Mouse (Mus musculus) neural tube, embryonic 14.5 days (tissue): ENCODE data around the gene Garnl3. TPM values are rescaled to one million over a fixed set of nuclear protein-coding genes. Genes with fewer than 3 reads are reported as not detected.

Source experiments
- ATAC-seq: fragments of 200-750 bp; cut with Nextera tagmentation; 2 replicates; pipeline ENCODE4 v1.8.0; 2017; ENCODE audit warnings: low read depth, mild to moderate bottlenecking, moderate TSS enrichment, moderate library complexity
- H3K27ac ChIP-seq: fragments of 300-500 bp; sonication (generic); 2 replicates; pipeline ENCODE4 v1.5.1; 2014; ENCODE audit warnings: low read depth, mild to moderate bottlenecking, control low read depth, low read length, moderate library complexity, mixed read lengths
- H3K27me3 ChIP-seq: fragments of 300-500 bp; sonication (generic); 2 replicates; pipeline ENCODE4 v1.6.1; 2014; ENCODE audit warnings: low read length; ENCODE audit not compliant: control insufficient read depth, insufficient read depth
- H3K36me3 ChIP-seq: fragments of 300-500 bp; sonication (generic); 2 replicates; pipeline ENCODE4 v1.6.1; 2014; ENCODE audit warnings: low read length, mixed read lengths; ENCODE audit not compliant: control insufficient read depth, insufficient read depth
- H3K4me1 ChIP-seq: fragments of 300-500 bp; sonication (generic); 2 replicates; pipeline ENCODE4 v1.6.1; 2014; ENCODE audit warnings: low read length; ENCODE audit not compliant: control insufficient read depth, insufficient read depth
- H3K4me2 ChIP-seq: fragments of 300-500 bp; sonication (generic); 2 replicates; pipeline ENCODE4 v1.6.1; 2014; ENCODE audit warnings: mild to moderate bottlenecking, low read depth, low read length, control low read depth
- H3K4me3 ChIP-seq: fragments of 300-500 bp; sonication (generic); 2 replicates; pipeline ENCODE4 v1.5.1; 2014; ENCODE audit warnings: low read depth, low read length, control low read depth, mixed read lengths
- H3K9ac ChIP-seq: fragments of 300-500 bp; sonication (generic); replicated peaks from 2 replicates; pipeline ENCODE4 v1.6.1; 2014; ENCODE audit warnings: low read depth, mild to moderate bottlenecking, control low read depth, low read length, mixed read lengths
- H3K9me3 ChIP-seq: fragments of 300-500 bp; sonication (generic); 2 replicates; pipeline ENCODE4 v1.6.1; 2016; ENCODE audit warnings: low read length; ENCODE audit not compliant: control insufficient read depth
- WGBS: fragments of 180-500 bp; shearing (Covaris S2); extraction: QIAGEN DNeasy Blood & Tissue Kit; methylation state at CpG from one replicate; pipeline ENCODE4 v1.1.7; 2014; 5-methylcytosine and 5-hydroxymethylcytosine counted together
- polyA plus RNA-seq: library from polyadenylated mRNA; unstranded; fragments of >200 nt; fragmentation: Nextera tagmentation; extraction: Ambion mirVana; gene quantifications from 2 replicates; pipeline ENCODE4 v1.2.1, GENCODE M21; 2014

The Garnl3 gene
- polyA plus RNA-seq, 1 experiment from 2014 or later, result 65.7 TPM

- Histone ChIP-seq H3K4me2 (no peak overlapping the region), H3K9ac (no peak overlapping the region), H3K27ac (no peak overlapping the region), H3K4me1 (peaks cover 14% of the 10 kb centered on the region; the same call in 1 of the 2 replicates), H3K36me3 (no peaks in the 10 kb centered on the region), H3K9me3 (no peaks in the 10 kb centered on the region), H3K4me3 (no peak overlapping the region), H3K27me3 (no peaks in the 10 kb centered on the region)
- 61% methylated on average over 6 of the region's 6 CpGs for WGBS
- no peak for ATAC-seq
These were observed 147.8 kb downstream of the Garnl3 start for GRCm38 (mm10) chr2:32983617-32984016.

DNA sequence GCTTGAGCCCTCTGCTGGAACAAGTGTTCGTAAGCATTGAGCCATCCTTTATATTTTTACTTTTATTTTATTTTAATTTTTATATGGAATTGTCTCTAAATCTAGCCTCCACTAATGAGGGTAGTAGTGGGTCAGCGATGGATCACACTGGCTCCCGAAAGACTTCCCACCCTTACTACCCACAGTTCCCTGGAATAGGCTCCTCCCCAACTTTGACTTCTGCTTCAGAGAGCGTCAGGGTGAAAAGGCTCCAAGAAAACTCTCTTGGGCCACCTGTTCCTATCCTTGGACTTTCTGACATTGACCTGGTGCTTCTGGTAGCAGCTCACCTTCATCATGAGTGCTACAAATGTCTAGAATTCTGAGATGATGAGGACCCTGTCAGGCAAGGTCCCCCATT lies 148.8 kb downstream of the Garnl3 start:
- H3K27ac ChIP-seq, result no peak overlapping the region
- no peaks in the 10 kb centered on the region for H3K9me3 ChIP-seq
- peak overlapping the region; percentile 78 for H3K4me3 ChIP-seq
- no peak overlapping the region for H3K9ac ChIP-seq
- H3K4me2 ChIP-seq, result peak overlapping the region; percentile 72
- WGBS, result 3% methylated on average over 4 of the region's 4 CpGs
- H3K36me3 ChIP-seq, result no peaks in the 10 kb centered on the region
- H3K27me3 ChIP-seq, result no peaks in the 10 kb centered on the region
- H3K4me1 ChIP-seq, result peaks cover 14% of the 10 kb centered on the region; the same call in 1 of the 2 replicates
- ATAC-seq, result no peak

GRCm38 (mm10) chr2:32981725-32982271 lies 149.7 kb downstream of the Garnl3 start, which contains the start of gene Slc2a8:
Gene Slc2a8, minus strand, starts transcription at chr2:32982083.
- Histone ChIP-seq H3K4me1 (peaks cover 14% of the 10 kb centered on the region; the same call in 1 of the 2 replicates), H3K9ac (peak within 1 kb of the TSS; percentile 65), H3K4me3 (peak within 1 kb of the TSS; percentile 78), H3K27ac (peak within 1 kb of the TSS; percentile 74), H3K27me3 (no peaks in the 10 kb centered on the region), H3K36me3 (peaks cover 1% of the 10 kb centered on the region; the same call in 1 of the 2 replicates), H3K4me2 (peak within 1 kb of the TSS; percentile 72), H3K9me3 (no peaks in the 10 kb centered on the region)
- under 1% methylated on average over 50 of the region's 50 CpGs for WGBS
- ATAC-seq, result peak; percentile 99

DNA sequence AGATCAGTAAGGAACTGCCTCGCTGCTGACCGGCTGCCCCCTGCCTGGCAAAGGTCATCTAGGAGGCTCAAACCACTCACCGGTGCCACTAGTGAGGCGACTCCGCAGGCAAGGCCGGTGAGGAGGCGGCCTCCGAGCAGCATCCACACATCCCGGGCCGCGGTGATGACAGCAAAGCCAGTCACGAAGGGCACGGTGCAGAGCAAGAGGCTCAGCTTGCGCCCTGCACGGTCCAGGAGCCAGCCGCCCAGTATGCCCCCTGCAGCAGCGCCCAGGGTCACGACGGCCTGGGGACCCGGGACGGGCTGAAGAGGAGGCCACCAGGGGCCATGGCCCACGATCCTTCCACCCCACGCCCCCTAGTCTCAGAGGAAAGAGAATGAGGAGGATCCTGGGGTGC lies 150.2 kb downstream of the Garnl3 start:
- peaks cover 14% of the 10 kb centered on the region; the same call in 1 of the 2 replicates for H3K4me1 ChIP-seq
- H3K27ac ChIP-seq, result peak overlapping the region; percentile 74
- H3K4me3 ChIP-seq, result peak overlapping the region; percentile 78
- ATAC-seq, result peak; percentile 52
- no peaks in the 10 kb centered on the region for H3K27me3 ChIP-seq
- no peaks in the 10 kb centered on the region for H3K9me3 ChIP-seq
- H3K9ac ChIP-seq, result peak overlapping the region; percentile 65
- peaks cover 4% of the 10 kb centered on the region; the same call in 1 of the 2 replicates for H3K36me3 ChIP-seq
- H3K4me2 ChIP-seq, result peak overlapping the region; percentile 72
- WGBS, result 2% methylated on average over 23 of the region's 23 CpGs

GRCm38 (mm10) chr2:32979675-32980074 lies 151.8 kb downstream of the Garnl3 start:
- Histone ChIP-seq H3K9me3 (no peaks in the 10 kb centered on the region), H3K27me3 (no peaks in the 10 kb centered on the region), H3K36me3 (peaks cover 4% of the 10 kb centered on the region), H3K4me3 (no peak overlapping the region), H3K4me1 (peaks cover 14% of the 10 kb centered on the region; the same call in 1 of the 2 replicates), H3K27ac (no peak overlapping the region), H3K9ac (no peak overlapping the region), H3K4me2 (no peak overlapping the region)
- WGBS, result 85% methylated on average over 7 of the region's 7 CpGs
- no peak for ATAC-seq

- Histone ChIP-seq H3K4me3 (no peak overlapping the region), H3K9me3 (no peaks in the 10 kb centered on the region), H3K4me1 (peaks cover 14% of the 10 kb centered on the region; the same call in 1 of the 2 replicates), H3K4me2 (no peak overlapping the region), H3K27me3 (no peaks in the 10 kb centered on the region), H3K36me3 (peaks cover 13% of the 10 kb centered on the region), H3K9ac (no peak overlapping the region), H3K27ac (no peak overlapping the region)
- ATAC-seq, result no peak
- 79% methylated on average over 3 of the region's 3 CpGs for WGBS
These were observed 152.8 kb downstream of the Garnl3 start for GRCm38 (mm10) chr2:32978675-32979074.

GRCm38 (mm10) chr2:32977114-32977513 lies 154.3 kb downstream of the Garnl3 start:
- ATAC-seq, result no peak
- H3K27ac ChIP-seq, result no peak overlapping the region
- WGBS, result 74% methylated on average over 5 of the region's 5 CpGs

DNA sequence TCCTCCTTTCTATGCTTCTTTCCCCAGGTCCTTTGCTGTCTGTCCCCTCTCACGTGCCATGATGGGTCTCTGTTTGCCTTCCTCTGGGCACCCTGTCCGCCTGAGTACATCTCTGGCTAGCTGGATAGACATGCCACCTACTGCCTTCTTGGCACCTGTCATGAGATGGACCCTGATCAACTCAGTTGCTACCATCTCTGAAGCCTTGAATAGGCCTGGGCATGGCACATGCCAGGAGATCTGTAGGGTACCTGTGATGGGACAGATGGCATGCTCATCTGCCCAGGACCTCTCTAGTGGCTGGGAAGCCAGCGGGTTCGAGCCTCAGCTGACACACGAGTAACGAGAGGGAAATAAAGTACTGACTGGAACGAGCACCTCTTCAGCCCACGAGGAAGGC lies 157.2 kb downstream of the Garnl3 start:
- H3K4me2 ChIP-seq, result no peak overlapping the region
- peaks cover 13% of the 10 kb centered on the region for H3K36me3 ChIP-seq
- no peak for ATAC-seq
- no peak overlapping the region for H3K4me3 ChIP-seq
- no peak overlapping the region for H3K27ac ChIP-seq
- WGBS, result 90% methylated on average over 8 of the region's 8 CpGs
- no peaks in the 10 kb centered on the region for H3K9me3 ChIP-seq
- H3K4me1 ChIP-seq, result no peaks in the 10 kb centered on the region
- no peaks in the 10 kb centered on the region for H3K27me3 ChIP-seq
- no peak overlapping the region for H3K9ac ChIP-seq

More at GRCm38 (mm10) chr2:32977114-32977513, 154.3 kb downstream of the Garnl3 start:
- Histone ChIP-seq H3K4me3 (no peak overlapping the region), H3K9me3 (no peaks in the 10 kb centered on the region), H3K9ac (no peak overlapping the region), H3K36me3 (peaks cover 13% of the 10 kb centered on the region), H3K27me3 (no peaks in the 10 kb centered on the region), H3K4me2 (no peak overlapping the region), H3K4me1 (peaks cover 7% of the 10 kb centered on the region; the same call in 1 of the 2 replicates)

DNA sequence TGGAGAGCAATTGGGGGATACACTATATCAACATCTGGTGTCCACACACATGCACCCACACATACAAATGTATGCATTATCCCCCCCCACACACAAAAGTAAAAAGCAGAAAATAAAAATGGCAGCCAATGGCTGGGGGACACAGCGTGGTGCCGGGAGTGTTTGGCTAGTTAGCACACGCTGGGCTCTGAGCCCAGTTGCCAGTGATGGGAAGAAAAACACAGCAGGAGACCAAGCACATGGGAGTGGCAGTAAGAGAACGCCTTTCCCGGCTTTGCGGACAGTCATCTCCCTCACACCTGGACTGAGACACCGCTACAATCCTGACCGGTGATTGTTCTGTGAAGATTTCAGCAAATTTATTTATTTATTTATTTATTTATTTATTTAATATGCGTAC lies 160.2 kb downstream of the Garnl3 start:
- no peak overlapping the region for H3K9ac ChIP-seq
- H3K36me3 ChIP-seq, result peaks cover 10% of the 10 kb centered on the region
- 32% methylated on average over 9 of the region's 9 CpGs for WGBS
- peaks cover 9% of the 10 kb centered on the region for H3K4me1 ChIP-seq
- H3K27me3 ChIP-seq, result no peaks in the 10 kb centered on the region
- H3K9me3 ChIP-seq, result no peaks in the 10 kb centered on the region
- ATAC-seq, result no peak
- no peak overlapping the region for H3K27ac ChIP-seq
- H3K4me2 ChIP-seq, result no peak overlapping the region
- no peak overlapping the region for H3K4me3 ChIP-seq
